Mouse (Mus musculus) layer of hippocampus, adult 9-10 months (tissue): Measurements from ENCODE around the gene Lyve1.

Experiments used
- DNase-seq: peaks from one replicate; pipeline ENCODE4 v3.0.0; 2022; ENCODE audit warnings: low spot score

Gene Lyve1

GRCm38 (mm10) chr7:110853611-110854010, 9.4 kb downstream of the Lyve1 start:
- DNase-seq, result no peak

- DNase-seq, result no peak
Measured at GRCm38 (mm10) chr7:110851541-110852203, 11.4 kb downstream of the Lyve1 start.

- DNase-seq, result no peak
Measured at GRCm38 (mm10) chr7:110848371-110848770, 14.7 kb downstream of the Lyve1 start.

GRCm38 (mm10) chr7:110847321-110847720, 15.7 kb downstream of the Lyve1 start:
- no peak for DNase-seq

- peak; percentile 64 for DNase-seq
Measured at GRCm38 (mm10) chr7:110843916-110844874, 18.8 kb downstream of the Lyve1 start, which contains the start of gene Rnf141. Gene Rnf141 (minus strand): TSS chr7:110844457.

GRCm38 (mm10) chr7:110840332-110840731, 22.7 kb downstream of the Lyve1 start:
- no peak for DNase-seq

GRCm38 (mm10) chr7:110834522-110834921, 28.5 kb downstream of the Lyve1 start:
- no peak for DNase-seq

GRCm38 (mm10) chr7:110834018-110834417, 29.0 kb downstream of the Lyve1 start:
- no peak for DNase-seq

- no peak for DNase-seq
Measured at GRCm38 (mm10) chr7:110833024-110833423, 30.0 kb downstream of the Lyve1 start.

- no peak for DNase-seq
Measured at GRCm38 (mm10) chr7:110823995-110824953, 38.8 kb downstream of the Lyve1 start.

- no peak for DNase-seq
Measured at GRCm38 (mm10) chr7:110823593-110823992, 39.4 kb downstream of the Lyve1 start.

GRCm38 (mm10) chr7:110823076-110823475, 40.0 kb downstream of the Lyve1 start:
- no peak for DNase-seq

- no peak for DNase-seq
Measured at GRCm38 (mm10) chr7:110822055-110822454, 41.0 kb downstream of the Lyve1 start.

GRCm38 (mm10) chr7:110821653-110822052, 41.4 kb downstream of the Lyve1 start:
- DNase-seq, result no peak

GRCm38 (mm10) chr7:110821068-110821467, 42.0 kb downstream of the Lyve1 start:
- no peak for DNase-seq

GRCm38 (mm10) chr7:110818787-110819350, 44.2 kb downstream of the Lyve1 start:
- no peak for DNase-seq

- no peak for DNase-seq
Measured at GRCm38 (mm10) chr7:110818206-110818605, 44.8 kb downstream of the Lyve1 start.

GRCm38 (mm10) chr7:110816037-110816436, 47.0 kb downstream of the Lyve1 start:
- peak; percentile 46 for DNase-seq

- no peak for DNase-seq
Measured at GRCm38 (mm10) chr7:110813983-110814382, 49.1 kb downstream of the Lyve1 start.

GRCm38 (mm10) chr7:110811529-110811928, 51.5 kb downstream of the Lyve1 start:
- no peak for DNase-seq

- DNase-seq, result no peak
Measured at GRCm38 (mm10) chr7:110810995-110811394, 52.0 kb downstream of the Lyve1 start.
